Mouse (Mus musculus): ENCODE results near the gene Otud7a. TPM values are rescaled to one million over a fixed set of nuclear protein-coding genes. Genes with fewer than 3 reads are reported as not detected.

Gene Otud7a
- polyA plus RNA-seq, 2 experiments = 0.01 TPM; not detected in 1

DNA sequence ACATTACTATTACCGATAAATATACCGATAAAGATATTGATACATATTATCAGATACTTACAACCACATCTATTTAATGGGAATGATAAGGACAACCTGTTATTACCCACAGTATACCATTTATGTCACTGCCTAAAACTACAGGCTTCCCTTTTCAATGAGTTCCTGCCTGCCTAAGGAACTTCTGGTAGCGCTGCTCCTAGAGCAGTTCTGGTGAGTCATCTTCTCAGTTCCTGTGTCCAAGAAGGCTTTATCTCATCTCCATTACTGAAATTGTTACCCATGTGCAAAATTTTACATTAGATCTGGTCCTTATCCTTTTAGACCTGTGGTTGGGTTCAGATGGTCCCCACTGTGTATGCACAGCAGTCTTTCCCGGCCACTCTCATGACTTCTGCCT, 95.7 kb downstream of the Otud7a start:
- TF ChIP-seq EP300 (IDR thresholded peaks at IDR 0.05; ENCODE audit: low read depth) (no peak), CTCF (IDR thresholded peaks at IDR 0.05; ENCODE audit: low read depth) (no peak)
- H3K4me2 ChIP-seq (ENCODE audit: low read depth) = no peak overlapping the region
- no peak overlapping the region for H3K4me3 ChIP-seq (ENCODE audit: insufficient read depth in 1 of 2, low read depth in 2 of 2, low read length in 2 of 2)
- H3K27me3 ChIP-seq (ENCODE audit: control insufficient read depth, insufficient read depth, low read length) = no peaks in the 10 kb centered on the region
- H3K9me3 ChIP-seq (ENCODE audit: control insufficient read depth, low read length) = no peaks in the 10 kb centered on the region
- H3K9ac ChIP-seq (replicated peaks) = no peak overlapping the region
- H3K36me3 ChIP-seq (replicated peaks; ENCODE audit: control insufficient read depth, insufficient read depth, low read depth) = no peaks in the 10 kb centered on the region
- no peak overlapping the region for H3K27ac ChIP-seq
- ATAC-seq (ENCODE audit: insufficient read depth) = no peak
- DNase-seq (ENCODE audit: low read depth in 3 of 3, low spot score in 3 of 3) = no peak
- WGBS (ENCODE audit: insufficient replicate concordance) = 66% methylated on average over 4 of the region's 4 CpGs
- no peaks in the 10 kb centered on the region for H3K4me1 ChIP-seq (replicated peaks; ENCODE audit: control insufficient read depth in 2 of 2, insufficient read depth in 2 of 2, low read length in 1 of 2)

DNA sequence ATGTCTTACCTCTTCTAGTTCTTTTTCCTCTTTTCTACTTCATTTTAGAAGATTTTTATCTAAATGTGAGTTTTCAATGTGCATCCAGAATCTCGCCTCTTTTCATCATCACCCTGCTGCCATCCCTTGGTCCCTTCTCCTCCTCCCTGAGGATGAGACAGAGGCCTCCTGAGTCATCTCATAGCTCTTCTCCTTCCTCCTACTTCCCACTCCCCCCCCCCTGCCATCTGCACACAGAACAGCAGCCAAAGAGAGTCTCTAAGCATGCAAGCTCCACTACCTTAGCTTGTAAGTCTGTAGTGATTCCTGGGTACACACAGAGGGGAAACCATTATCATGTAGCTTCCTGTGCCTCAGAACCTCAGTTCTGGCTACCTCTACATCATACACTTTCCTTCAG, 109.9 kb downstream of the Otud7a start:
- Histone ChIP-seq H3K27ac (no peak overlapping the region), H3K4me3 (ENCODE audit: insufficient read depth in 1 of 2, low read depth in 2 of 2, low read length in 2 of 2) (no peak overlapping the region), H3K4me1 (replicated peaks; ENCODE audit: control insufficient read depth in 2 of 2, insufficient read depth in 2 of 2, low read length in 1 of 2) (no peaks in the 10 kb centered on the region), H3K9me3 (ENCODE audit: control insufficient read depth, low read length) (no peaks in the 10 kb centered on the region), H3K4me2 (ENCODE audit: low read depth) (no peak overlapping the region), H3K36me3 (replicated peaks; ENCODE audit: control insufficient read depth, insufficient read depth, low read depth) (no peaks in the 10 kb centered on the region), H3K9ac (replicated peaks) (no peak overlapping the region), H3K27me3 (ENCODE audit: control insufficient read depth, insufficient read depth, low read length) (no peaks in the 10 kb centered on the region)
- WGBS (ENCODE audit: insufficient replicate concordance) = 42% methylated on average over 1 of the region's 1 CpGs
- no peak for TF ChIP-seq CTCF (IDR thresholded peaks at IDR 0.05; ENCODE audit: low read depth)
- TF ChIP-seq EP300 (IDR thresholded peaks at IDR 0.05; ENCODE audit: low read depth) = no peak
- DNase-seq (ENCODE audit: low read depth in 3 of 3, low spot score in 3 of 3) (no peak), ATAC-seq (ENCODE audit: insufficient read depth) (no peak)

DNA sequence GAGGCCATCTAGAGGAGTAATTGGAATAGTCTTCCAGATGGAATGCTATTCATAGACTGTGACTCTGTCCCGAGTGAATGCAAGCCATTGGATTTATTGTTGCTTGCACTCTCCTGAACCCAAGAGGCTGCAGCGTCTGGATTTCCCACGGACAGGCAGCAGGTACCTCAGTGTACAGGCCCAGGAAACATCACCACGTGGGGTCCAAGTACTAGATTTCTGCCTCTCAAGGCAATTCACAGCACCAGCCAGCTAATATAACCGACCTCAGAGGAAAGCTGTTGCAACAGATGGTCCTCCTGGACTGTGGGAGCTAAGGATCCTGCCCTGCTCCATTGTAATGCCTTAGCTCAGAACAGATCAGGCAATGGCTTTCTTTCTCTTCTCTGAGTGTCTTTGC, 111.8 kb downstream of the Otud7a start:
- no peak for TF ChIP-seq EP300 (IDR thresholded peaks at IDR 0.05; ENCODE audit: low read depth)
- TF ChIP-seq CTCF (IDR thresholded peaks at IDR 0.05; ENCODE audit: low read depth) = no peak
- 45% methylated on average over 5 of the region's 5 CpGs for WGBS (ENCODE audit: insufficient replicate concordance)
- Histone ChIP-seq H3K36me3 (replicated peaks; ENCODE audit: control insufficient read depth, insufficient read depth, low read depth) (no peaks in the 10 kb centered on the region), H3K4me1 (replicated peaks; ENCODE audit: control insufficient read depth in 2 of 2, insufficient read depth in 2 of 2, low read length in 1 of 2) (no peaks in the 10 kb centered on the region), H3K9ac (replicated peaks) (no peak overlapping the region), H3K4me2 (ENCODE audit: low read depth) (no peak overlapping the region), H3K4me3 (ENCODE audit: insufficient read depth in 1 of 2, low read depth in 2 of 2, low read length in 2 of 2) (no peak overlapping the region), H3K9me3 (ENCODE audit: control insufficient read depth, low read length) (no peaks in the 10 kb centered on the region), H3K27ac (no peak overlapping the region), H3K27me3 (ENCODE audit: control insufficient read depth, insufficient read depth, low read length) (no peaks in the 10 kb centered on the region)
- ATAC-seq (ENCODE audit: insufficient read depth) (no peak), DNase-seq (ENCODE audit: low read depth in 3 of 3, low spot score in 3 of 3) (no peak)

DNA sequence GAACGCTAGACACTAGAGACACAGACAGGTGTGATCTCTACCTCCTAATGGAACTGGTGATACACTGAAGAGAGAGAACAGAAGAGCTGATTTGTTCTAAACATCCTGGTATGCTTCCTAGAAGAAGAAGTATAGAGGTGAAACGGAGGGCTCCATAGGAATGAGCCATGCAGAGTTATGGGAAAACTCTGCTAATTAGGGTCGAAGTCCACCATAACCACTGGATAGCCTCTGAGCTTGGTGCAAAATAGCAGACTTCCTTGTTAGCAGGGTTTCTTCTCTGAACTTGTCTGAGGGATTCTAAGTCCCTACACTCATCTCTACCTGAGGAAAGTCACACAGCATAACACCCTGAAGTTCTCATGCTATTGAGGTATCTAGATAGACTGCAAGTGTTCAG, 114.4 kb downstream of the Otud7a start:
- H3K27me3 ChIP-seq (ENCODE audit: control insufficient read depth, insufficient read depth, low read length) = no peaks in the 10 kb centered on the region
- no peak for ATAC-seq (ENCODE audit: insufficient read depth)
- no peaks in the 10 kb centered on the region for H3K4me1 ChIP-seq (replicated peaks; ENCODE audit: control insufficient read depth in 2 of 2, insufficient read depth in 2 of 2, low read length in 1 of 2)
- no peak overlapping the region for H3K9ac ChIP-seq (replicated peaks)
- no peak for DNase-seq (ENCODE audit: low read depth in 3 of 3, low spot score in 3 of 3)
- no peak overlapping the region for H3K4me2 ChIP-seq (ENCODE audit: low read depth)
- H3K27ac ChIP-seq = no peak overlapping the region
- WGBS (ENCODE audit: insufficient replicate concordance) = 57% methylated on average over 3 of the region's 3 CpGs
- no peaks in the 10 kb centered on the region for H3K9me3 ChIP-seq (ENCODE audit: control insufficient read depth, low read length)
- H3K36me3 ChIP-seq (replicated peaks; ENCODE audit: control insufficient read depth, insufficient read depth, low read depth) = no peaks in the 10 kb centered on the region
- no peak overlapping the region for H3K4me3 ChIP-seq (ENCODE audit: insufficient read depth in 1 of 2, low read depth in 2 of 2, low read length in 2 of 2)
- TF ChIP-seq EP300 (IDR thresholded peaks at IDR 0.05; ENCODE audit: low read depth) (no peak), CTCF (IDR thresholded peaks at IDR 0.05; ENCODE audit: low read depth) (no peak)

DNA sequence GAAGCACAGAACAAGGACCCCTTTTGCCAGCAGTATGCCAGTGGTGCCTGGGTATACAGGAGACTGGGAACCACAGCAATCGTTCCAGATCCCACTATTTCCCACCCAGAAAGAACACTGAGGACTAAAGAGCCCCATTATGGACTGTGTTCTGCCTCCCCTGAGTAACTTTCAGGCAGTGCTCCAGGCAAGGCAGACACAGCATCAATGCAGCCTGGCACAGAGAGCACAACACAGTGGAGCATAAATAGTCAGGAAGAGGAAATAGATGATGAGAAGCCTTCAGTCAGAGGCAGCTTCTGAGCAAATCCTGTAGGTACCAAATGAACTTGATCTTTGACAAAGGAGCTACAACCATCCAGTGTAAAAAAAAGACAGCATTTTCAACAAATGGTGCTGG, 115.1 kb downstream of the Otud7a start:
- Histone ChIP-seq H3K4me2 (ENCODE audit: low read depth) (no peak overlapping the region), H3K36me3 (replicated peaks; ENCODE audit: control insufficient read depth, insufficient read depth, low read depth) (no peaks in the 10 kb centered on the region), H3K9ac (replicated peaks) (no peak overlapping the region), H3K4me1 (replicated peaks; ENCODE audit: control insufficient read depth in 2 of 2, insufficient read depth in 2 of 2, low read length in 1 of 2) (no peaks in the 10 kb centered on the region), H3K27me3 (ENCODE audit: control insufficient read depth, insufficient read depth, low read length) (no peaks in the 10 kb centered on the region), H3K9me3 (ENCODE audit: control insufficient read depth, low read length) (no peaks in the 10 kb centered on the region), H3K27ac (no peak overlapping the region), H3K4me3 (ENCODE audit: insufficient read depth in 1 of 2, low read depth in 2 of 2, low read length in 2 of 2) (no peak overlapping the region)
- DNase-seq (ENCODE audit: low read depth in 3 of 3, low spot score in 3 of 3) = no peak
- TF ChIP-seq EP300 (IDR thresholded peaks at IDR 0.05; ENCODE audit: low read depth) (no peak), CTCF (IDR thresholded peaks at IDR 0.05; ENCODE audit: low read depth) (no peak)
- no peak for ATAC-seq (ENCODE audit: insufficient read depth)
- WGBS (ENCODE audit: insufficient replicate concordance) = 53% methylated on average over 1 of the region's 1 CpGs
